Mouse (Mus musculus) testis, postnatal 14 days (tissue): ENCODE measurements around the gene Pradc1.
A peak's percentile ranks its signal among the peaks of the same experiment; 100 is the strongest.
"Not testable (repeated sequence)": the region's sequence is repeated elsewhere in the genome, so short reads cannot be mapped to it uniquely, and the experiment has no call there.

Source experiments
- DNase-seq: peaks from one replicate; pipeline ENCODE4 v3.0.0; 2021; ENCODE audit warnings: low spot score

Gene Pradc1

DNA sequence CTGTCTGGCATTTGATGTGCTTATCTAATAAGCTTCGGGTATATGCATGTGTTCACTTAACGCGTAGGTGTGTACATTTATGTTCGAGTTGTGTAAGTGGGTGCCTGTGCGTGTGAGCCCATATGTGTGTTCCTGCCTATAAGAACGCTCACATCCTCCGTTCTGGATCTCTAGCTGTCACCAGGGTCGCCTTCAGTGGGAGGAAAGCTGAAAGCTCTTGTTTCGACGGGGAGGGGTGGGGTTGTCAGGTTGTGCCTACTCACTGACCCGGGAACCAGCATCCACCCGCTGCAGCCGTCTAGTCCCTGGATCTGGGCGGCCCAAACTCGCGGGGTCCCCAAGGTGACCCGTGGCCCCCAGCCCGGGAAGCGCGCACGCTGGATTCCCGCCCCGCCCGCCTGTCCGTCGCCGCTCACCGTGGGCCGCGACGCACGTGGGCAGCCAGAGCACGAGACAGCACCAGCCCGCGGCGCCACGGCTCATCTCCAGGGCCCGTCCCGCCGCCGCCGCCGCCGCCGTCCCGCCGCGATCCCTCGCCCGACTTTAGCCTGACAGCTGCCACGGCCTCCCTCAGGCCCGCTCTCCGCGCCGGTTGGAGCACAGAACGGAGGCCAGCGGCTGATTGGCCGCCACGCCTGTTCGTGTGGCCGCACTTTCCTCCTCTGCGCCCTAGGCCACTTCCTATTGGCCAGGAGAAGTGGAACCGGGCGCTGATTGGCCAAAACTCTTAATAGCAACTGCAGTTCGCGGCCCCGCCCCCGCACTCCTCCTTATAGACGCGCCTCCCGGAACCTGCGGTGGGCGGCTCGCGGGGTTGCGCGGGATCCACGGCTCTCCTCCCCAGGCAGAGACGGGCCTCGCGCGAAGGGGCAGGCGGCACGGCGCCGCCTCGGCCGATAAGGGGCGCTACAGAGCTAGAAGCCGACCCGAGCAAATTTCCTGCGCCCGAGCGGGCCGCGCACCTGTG is 790 bp downstream of the Pradc1 start, which contains the start of gene Cct7:
TSS of gene Cct7 (plus strand) at position 818 of the 967 bp plus-strand sequence.
- peak; percentile 99 for DNase-seq

DNA sequence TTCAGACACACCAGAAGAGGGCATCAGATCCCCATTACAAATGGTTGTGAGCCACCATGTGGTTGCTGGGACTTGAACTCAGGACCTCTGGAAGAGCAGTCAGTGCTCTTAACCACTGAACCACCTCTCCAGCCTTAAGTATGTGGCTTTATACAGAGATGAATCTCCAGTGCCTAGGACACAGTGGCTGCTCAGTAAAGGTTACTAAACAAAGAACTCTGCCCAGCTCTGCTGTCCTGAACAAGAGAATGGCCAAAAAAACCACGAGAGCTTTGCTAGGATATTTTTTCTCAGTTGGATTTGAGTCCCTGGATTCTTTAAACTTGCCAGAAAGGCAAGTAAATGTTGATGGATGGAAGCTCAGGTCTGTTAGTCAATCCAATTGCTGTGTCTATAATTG is 1.6 kb downstream of the Pradc1 start:
- DNase-seq, result not testable (repeated sequence)

DNA sequence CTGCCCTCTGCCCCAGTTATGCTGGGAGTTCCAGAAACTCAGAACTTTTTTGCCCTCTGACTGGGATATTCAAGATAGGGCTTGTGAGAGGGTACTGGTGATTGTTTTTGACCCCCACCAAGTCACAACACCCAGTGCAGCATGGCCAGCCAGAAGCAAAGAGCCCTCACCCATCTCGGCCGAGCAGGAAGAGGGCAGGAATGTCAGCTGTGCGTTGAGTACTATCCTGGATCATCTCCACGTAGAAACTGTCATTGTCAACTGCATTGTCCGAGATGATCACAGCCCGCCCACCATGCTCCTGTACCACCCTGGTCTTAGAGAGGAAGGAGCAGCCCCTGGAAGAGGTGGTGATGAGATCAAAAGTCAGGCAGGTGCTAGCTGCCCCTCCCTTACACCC is 4.4 kb downstream of the Pradc1 start:
- DNase-seq, result no peak

DNA sequence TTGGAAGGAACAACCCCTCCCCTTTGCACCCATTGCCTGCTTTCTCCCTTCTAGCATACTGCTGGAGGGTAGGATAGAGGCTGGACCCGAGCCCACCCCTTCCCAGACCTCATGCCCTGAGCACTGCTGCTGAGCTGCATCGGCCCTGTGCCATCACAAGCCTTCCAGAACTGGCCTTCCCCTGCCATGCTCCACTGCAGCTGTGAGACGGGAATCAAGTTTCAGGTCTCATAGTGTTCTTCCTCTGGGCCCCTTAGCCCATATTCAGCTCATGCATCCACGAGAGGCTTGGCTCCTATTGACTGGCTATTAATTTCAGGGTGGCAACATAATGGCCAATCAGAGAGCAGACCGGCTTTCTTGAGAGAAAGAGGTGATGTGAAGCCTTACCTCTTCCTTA is 6.5 kb downstream of the Pradc1 start:
- no peak for DNase-seq

DNA sequence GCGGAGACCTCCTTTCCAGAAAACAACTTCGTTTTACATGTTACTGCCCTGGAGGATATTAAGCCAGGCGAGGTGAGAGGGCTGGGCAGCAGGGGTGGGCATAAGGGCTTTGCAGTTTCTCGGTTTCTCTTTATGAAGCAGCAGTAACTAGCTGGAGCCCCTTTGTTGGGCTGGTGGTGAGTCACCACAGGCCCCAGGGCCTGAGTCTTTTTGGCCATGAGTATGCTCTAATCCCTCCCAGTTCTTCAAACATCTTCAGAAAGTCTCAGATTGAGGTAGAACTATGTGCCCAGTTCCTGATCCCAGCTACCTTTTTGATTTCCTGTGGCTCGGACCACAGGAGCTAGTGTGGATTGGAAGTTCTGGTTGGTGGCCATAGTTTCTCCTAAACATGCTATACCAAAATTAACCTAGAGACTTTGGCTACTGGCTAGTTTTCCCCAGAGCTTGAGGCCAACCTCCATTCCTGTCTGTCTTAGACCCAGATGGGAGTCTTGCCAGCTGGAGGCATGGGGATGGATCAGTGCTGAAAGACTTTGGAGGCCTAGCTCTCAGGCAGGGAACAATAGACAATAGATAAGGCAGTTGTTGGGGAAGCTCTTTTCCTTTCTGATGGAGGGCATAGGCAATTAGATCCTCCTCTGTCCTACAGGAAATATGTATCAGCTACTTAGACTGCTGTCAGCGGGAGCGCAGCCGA is 7.4 kb downstream of the Pradc1 start:
- DNase-seq, result no peak

DNA sequence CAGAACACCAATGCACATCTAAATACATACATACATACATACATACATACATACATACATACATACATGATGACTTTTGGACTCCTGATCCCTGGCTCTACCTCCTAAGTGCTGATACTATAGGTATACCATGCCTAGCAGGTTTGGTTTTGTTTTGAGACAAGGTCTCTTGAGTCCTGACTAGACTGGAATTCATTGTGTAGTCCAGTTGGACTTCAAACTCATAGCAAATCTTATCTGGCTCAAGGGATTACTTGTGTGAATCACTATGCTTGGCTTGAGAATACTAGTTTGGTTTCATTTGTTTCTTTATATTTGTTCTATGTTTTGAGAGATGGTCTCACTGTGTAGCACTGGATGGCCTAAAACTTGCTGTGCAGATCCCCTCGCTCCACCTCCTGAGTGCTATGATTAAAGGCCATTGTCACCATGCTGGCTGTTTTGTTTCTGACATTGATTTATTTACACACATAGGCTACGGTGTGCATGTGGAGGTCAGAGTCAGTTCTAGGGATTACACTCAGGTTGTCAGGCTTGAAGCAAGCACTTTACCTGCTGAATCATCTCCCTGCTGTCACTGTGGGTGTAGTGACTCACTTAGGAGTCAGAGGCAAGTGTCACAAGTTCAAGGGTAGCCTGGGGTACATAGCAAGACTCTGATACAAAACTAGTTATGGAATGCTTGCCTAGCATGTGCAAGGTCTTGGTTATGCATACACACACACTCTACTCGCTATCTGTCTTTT is 8.1 kb downstream of the Pradc1 start:
- DNase-seq, result no peak

DNA sequence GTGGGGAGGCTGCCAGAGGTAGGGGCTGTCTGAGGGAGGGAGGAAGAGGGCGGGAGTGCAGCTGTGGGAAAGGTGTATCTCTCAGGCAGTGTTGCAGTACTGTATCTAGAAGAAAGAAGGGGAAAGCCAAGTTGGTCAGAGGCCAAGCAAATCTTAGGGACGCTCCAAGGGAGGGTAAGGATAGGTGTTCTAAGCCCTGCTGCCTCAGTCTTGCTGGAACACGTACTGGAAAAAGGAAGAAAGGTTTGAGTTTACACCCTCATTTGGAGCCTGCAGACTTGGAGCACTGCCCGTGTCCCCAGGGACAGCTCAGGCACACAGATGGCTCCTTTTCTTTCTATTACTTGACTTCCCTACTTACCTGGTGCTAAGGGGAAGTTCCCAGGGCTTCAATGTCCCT is 10.6 kb downstream of the Pradc1 start:
- DNase-seq, result no peak

DNA sequence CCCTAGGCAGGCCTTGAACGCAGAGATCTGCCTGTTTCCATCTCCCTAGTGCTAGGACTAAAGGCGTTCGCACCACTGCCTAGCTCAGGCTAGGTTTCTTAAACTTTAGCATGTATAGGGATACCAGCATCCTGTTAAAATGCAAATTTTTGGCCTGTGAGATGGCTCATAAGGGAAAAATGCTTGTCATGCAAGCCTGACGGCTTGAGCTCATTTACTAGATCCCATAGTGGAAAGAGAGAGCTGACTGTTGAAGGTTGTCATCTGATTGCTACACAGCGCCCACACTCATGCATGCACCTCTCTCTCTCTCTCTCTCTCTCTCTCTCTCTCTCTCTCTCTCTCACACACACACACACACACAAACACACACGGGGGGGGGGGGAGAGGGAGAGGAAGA is 15.1 kb downstream of the Pradc1 start:
- DNase-seq, result no peak

DNA sequence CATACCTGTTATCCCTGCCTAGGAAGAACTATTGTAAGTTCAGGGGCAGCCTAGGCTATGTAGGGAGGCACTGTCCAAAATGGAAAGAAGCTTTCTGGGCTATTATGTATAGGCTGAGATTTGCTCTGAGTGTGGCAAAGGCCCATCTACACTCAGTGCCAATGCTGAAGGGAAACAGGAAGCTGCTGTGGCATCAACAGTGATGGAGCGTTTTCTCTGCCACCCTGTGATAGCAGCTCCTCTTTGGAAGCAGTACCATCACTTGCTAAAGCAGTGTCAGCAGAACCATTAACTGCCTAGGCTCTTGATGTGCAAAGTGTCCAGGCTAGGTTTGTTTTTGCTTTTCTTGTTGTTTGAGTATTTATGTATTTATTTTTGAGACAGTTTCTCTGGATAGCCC is 15.6 kb downstream of the Pradc1 start:
- DNase-seq, result no peak

DNA sequence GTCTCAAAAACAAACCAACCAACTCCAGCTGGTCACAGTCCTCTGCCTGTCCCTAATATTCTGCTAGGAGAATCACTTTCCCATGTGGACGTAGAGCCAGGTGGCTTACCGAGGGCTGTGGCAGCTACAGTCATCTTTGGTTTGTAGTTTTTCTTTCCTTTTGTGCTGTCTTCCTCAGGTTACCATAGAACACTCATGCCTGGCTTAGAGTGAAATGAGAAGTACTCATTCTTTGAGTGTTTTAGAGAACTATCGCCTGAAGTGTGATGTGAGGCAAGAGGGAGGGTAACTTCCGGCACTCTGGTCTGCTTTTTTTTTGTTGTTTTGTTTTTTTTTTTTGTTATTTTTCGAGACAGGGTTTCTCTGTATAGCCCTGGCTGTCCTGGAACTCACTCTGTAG is 17.9 kb downstream of the Pradc1 start:
- DNase-seq, result no peak

DNA sequence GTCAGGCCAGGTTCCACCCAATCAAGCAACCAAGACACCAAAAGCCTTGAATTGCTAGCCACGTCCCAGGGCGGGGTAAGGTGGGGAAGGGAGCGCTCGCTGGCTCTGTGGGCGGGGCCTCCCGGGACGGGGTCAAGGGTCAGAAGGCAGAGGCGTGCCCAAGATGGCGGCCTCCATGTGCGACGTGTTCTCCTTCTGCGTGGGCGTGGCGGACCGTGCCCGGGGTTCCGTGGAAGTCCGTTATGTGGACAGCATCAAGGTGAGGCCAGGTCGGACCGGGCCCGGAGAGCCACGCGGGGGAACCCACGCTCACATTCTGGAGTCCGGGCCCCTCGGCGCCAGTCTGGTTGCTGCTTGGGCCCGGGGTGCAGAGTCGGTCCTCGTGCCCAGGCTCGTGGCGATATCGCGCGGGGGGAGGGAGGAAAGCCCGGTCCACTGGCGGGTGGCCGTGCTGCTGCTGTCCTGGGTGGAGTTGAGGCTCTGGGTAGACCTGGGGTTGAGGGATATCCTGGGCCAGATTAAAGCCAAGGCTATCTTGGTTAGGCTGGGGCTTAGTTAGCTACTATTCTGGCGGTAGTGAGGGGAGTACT is 19.8 kb downstream of the Pradc1 start, which contains the start of gene Smyd5:
TSS of gene Smyd5 (plus strand) at position 148 of the 590 bp plus-strand sequence.
- DNase-seq, result peak; percentile 90

DNA sequence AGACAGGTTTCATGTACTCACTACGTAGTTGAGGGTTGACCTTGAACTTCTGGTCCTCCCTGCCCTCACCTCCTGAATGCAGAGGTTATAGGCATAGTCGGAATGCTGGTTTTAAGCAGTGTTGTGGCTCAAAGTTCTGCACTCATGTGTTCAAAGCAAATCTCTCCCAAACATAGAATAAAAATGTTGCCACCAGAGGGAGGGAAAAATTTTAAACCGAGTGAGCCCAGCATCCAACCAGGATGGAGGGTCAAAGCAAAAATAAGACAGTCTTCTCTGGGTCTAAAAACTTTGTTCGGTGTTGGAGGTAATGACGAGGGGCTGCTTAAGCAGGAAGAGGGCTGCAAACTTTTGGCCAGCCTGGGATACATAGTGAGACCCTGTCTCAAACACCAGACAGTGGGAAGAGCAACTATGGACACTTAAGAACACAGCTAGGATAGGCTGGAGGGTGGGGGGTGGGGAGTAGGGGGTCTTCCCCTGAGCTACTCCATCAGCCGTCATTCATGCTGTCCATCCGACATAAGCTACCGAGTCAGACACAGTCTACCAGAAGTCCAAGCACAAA is 20.4 kb downstream of the Pradc1 start:
- no peak for DNase-seq

DNA sequence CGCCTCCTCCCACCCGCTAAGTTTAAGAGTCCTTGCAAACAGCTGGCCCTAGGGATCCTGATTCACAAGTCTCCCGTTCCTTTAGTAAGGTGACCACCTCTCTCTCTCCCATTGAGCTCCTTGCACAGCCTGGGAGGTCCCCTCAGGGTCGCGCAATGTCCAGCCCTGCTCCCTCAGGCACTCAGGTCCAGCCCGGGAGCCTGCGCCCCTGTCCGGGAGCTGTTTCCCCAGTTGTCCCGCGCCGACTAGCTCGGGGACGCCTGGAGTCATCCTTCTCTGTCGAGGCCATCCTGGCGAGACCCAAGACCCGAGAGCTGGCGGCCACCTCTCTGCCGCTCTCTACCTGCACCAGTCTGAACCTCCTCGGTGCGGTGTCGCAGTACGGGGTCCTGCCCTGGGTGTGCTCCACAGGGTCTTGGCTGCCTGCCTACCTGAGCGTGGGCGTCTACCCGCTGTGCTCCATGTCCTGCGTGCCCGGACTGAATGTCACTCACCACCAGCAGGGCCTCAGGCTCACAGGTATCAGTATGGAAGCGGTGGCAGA is 27.9 kb downstream of the Pradc1 start, which contains the start of gene Noto:
TSS of gene Noto (plus strand) at position 51 of the 544 bp plus-strand sequence.
- no peak for DNase-seq

DNA sequence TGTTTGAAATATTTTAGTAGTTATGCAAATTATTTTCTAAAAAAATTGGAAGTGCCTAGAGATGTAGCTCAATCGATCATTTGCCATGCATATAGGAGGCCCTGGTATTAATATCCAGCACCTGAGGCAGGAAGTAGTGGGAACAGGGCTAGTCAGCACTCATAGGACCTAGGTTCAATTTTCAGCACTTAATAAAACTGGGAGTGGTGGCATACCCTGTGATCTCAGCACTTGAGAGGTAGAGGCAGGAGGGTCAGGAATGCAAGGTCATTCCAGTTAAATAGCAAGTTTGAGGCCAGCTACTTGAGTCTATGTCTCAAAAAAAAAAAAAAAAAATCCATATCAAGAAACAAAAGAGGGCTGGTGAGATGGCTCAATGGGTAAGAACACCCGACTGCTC is 32.6 kb downstream of the Pradc1 start:
- DNase-seq, result no peak

DNA sequence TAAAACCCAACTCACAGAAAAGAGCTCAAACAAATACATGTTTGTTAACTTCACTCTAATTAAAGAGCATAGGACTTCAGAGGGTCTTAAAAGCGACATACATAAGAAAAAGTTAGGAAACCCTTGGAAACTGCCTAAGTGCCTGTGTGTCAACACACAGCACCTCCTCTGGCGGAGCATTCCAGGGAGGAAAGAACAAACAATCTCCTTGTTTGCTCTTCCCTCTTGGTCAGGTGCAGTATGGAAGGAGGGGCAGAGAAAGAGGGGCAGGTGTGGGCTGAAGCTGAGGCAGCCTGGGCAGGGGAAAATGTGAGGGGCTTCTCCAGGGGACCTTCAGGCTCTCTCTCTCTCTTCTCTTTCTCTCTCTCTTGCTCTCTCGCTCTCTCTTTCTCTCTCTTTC is 35.9 kb downstream of the Pradc1 start:
- no peak for DNase-seq

DNA sequence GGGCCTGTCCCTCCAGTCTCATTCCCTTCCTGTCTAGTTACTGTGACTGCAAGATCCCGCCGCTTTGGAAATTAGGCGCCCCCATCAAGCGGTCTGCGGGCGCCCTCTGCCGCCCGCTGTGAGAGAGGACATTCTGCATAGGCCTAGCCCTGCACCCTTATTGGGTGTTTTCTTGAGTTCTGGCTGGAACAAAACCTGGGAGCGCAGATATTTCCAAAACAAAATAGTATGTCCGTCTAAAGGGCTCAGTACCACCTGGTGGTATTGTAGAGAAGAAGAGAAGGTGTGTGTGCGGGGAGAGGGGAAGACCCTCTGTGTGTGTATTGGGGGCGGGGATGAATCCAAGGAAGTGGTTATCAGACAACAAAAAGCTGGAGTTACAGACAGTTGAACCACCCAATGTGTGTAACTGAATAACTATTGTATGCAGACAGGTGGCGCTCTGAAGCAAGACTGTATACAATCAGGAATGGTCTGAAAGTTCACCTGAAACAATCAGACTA is 40.9 kb downstream of the Pradc1 start:
- no peak for DNase-seq

DNA sequence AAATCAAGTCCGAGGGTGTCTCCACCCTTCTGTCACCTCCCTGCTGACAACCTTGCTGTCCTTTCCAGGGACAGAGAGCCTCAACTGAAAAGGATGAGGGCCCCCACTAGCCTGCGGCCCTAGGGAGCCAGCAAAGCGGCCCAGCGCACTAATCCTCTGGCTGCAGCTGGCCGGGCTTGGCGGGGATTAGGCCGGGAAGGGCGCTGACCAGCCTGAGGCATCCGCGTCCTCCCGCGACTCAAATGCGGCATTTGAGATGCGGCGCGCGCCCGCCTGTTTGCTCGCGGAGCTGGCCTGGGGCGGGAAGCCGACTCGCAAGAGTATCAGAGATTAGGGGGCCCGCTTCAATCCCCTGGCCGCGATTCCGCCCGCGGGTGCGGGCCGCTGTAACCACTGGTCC is 42.8 kb downstream of the Pradc1 start:
- DNase-seq, result no peak

DNA sequence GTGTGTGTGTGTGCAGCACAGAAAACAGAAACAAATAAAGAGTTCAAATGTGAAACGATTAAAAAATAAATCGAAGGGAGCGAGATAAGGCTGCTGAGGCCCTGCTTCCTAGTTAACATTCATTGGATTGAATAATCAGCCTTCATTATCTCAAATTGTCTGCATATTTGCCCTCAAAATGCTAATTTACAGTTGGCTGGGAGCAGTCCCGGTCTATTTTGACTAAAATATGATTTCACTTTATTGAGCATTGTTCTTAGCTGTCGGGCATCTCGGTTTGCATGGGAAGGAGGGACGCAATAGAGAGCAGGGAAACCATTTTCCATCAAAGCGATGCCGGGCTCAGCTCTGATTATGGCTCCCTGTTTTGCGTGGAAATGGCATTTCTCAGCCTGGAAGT is 48.7 kb downstream of the Pradc1 start:
- no peak for DNase-seq

DNA sequence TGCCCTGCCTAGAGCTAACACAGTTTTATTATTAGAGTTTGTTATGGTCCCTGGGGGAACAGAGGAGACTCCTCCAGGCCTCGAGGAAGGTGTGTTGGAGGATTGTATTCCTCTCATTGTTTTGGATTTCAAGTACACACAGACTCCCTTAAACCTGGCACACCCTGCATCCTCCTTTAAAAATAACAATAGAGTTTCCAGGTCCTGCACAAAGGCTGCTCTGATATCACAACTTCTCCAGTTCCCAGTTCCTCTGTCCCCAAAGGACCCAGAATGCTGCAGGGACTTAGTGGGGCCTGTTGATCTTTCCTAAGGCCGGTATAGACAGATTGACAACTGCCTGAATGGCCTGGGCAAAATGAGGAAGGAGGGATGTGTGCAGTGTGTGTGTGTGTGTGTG is 49.2 kb downstream of the Pradc1 start:
- DNase-seq, result no peak

DNA sequence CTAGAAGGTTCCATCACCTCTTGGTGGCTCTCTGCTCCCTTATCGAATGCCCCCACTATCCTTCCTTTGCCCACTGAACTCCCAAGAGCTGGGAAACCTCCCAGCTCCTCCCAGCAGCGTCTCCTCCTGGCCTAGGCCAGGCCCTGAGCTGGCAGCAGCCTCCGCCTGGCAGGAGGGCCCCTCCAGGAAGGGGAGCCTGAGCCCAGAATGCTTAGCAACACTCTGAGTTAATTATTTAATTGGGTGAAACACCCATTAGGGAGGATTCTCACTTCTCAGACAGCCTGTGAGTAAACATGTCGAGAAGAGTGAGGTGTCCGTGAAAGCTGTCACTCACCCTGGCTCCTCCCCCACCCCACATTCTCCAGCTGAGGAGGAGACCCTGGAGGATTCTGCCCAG is 52.1 kb downstream of the Pradc1 start:
- DNase-seq, result no peak

DNA sequence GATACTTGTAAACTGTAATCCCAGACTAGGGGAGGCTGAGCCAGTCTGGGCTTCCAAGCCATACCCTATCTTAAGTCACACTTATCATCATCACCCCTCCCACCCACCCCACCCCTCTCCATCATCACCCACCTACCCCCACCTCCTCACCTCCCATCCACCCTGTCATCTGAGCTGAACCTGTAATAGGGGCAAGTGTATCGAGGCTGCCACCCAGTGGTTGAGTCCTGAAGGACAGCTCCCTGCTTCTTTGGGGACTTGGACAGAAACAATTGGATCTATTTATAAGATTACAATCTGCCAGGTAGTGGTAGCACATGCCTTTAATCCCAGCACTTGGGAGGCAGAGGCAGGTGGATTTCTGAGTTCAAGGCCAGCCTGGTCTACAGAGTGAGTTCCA is 54.6 kb downstream of the Pradc1 start:
- no peak for DNase-seq
